Mouse (Mus musculus): ENCODE data around the gene Wfdc1. TPM values are rescaled to one million over a fixed set of nuclear protein-coding genes. Genes with fewer than 3 reads are reported as not detected.

Wfdc1 gene
- polyA plus RNA-seq (2016; fragmentation: Nextera tagmentation; extraction: Ambion mirVana): 2.4 and 3.1 TPM in 2 replicates

DNA sequence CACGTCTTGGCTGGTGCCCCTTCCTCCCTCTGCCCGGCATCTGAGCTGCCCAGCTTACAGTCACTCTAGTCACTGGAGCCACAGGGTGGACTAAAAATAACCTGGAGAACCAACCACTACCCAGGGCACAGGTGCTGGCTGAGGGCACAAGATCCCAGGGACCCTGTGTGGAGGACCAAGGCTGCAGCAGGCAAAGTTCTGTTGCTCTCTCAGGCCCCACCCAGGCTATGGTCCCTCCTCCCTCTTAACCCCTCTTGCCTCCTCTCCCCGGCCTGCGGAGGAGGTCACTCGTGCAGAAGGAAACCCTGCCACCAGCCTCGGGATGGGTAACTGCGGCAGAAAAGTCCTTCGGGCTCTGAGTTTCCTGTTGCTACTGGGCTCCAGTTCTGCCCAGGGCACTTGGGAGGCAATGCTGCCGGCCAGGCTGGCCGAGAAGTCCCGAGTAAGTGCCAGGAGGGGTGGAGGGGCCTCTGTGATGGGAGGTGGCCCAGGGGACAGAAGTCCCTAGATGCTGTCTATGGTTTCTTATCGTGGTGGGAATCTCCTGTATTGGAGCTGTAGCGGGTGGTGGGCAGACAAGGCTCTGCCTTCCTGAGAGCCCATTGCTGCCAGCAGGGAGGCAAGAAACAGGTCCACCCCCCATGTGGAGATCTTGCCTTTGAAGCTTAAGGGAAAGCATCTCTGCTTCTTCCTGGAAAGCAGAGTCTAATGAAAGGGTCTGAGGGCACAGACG lies at the start of gene Wfdc1:
TSS of gene Wfdc1 (plus strand) at position 147 of the 733 bp plus-strand sequence.
- H3K9ac ChIP-seq (replicated peaks): no peak within 1 kb of the TSS
- 0 out of 2 replicates have a peak within 1 kb of the TSS, but pooled peaks have one; percentile 2 for H3K4me2 ChIP-seq (replicated peaks)
- peaks cover 21% of the 10 kb centered on the region for H3K4me1 ChIP-seq
- ATAC-seq (ENCODE audit: low FRiP score, low read depth): no peak
- peaks cover 22% of the 10 kb centered on the region for H3K27me3 ChIP-seq
- 0 out of 2 replicates have a peak within 1 kb of the TSS, but pooled peaks have one; percentile 35 for H3K27ac ChIP-seq (replicated peaks)
- no peak within 1 kb of the TSS for H3K4me3 ChIP-seq
- no peaks in the 10 kb centered on the region for H3K9me3 ChIP-seq
- WGBS: 14% methylated on average over 14 of the region's 14 CpGs
- H3K36me3 ChIP-seq: no peaks in the 10 kb centered on the region

DNA sequence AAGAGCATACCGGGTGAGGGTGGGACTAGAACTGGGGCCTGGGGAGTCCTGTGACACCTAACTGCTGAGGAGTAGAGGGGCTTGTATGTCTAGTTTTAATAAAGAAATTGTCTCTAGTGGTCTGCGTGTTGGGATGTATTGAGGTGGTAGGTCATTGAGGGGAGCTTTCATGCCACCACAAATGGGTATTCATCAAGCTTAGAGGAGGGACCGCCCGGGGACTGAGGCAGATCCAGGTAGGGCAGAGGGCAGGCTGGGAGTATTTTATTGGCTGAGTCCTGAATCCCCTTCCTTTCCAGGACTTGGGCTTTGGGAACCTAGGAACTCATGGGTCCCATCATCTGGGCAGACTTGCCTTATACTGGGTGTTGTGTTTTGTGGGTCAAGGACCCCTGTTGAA lies 49.4 kb upstream of the Wfdc1 start:
- Histone ChIP-seq H3K4me3 (no peak overlapping the region), H3K4me1 (no peaks in the 10 kb centered on the region), H3K9ac (replicated peaks) (no peak overlapping the region), H3K4me2 (replicated peaks) (no peak overlapping the region), H3K27ac (replicated peaks) (no peak overlapping the region), H3K27me3 (no peaks in the 10 kb centered on the region), H3K36me3 (no peaks in the 10 kb centered on the region), H3K9me3 (no peaks in the 10 kb centered on the region)
- WGBS: 91% methylated on average over 4 of the region's 4 CpGs
- no peak for ATAC-seq (ENCODE audit: low FRiP score, low read depth)

DNA sequence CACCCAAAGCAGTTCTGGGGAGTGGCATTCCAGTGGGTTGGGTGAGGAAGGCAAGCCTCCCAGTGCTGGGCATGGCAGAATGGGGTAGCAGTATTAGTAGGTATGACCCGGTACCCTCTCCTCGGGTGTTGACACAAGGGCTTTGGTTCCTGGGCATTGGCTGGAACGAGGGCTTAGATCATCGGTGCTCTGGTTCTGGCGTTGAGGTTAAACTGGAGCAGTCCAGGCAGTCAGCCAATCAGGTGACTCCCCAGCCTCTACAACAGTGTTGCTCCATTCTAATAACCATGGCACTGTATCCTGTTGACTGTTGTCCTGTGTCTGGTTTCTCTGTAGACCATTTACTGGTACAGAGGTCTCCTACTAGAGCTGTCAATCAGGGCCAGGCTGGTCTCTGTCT lies 48.6 kb upstream of the Wfdc1 start:
- 0 out of 2 replicates have a peak, but pooled peaks cover 3% of the 10 kb centered on the region for H3K4me1 ChIP-seq
- H3K4me3 ChIP-seq: no peak overlapping the region
- no peak overlapping the region for H3K4me2 ChIP-seq (replicated peaks)
- H3K27ac ChIP-seq (replicated peaks): no peak overlapping the region
- no peak overlapping the region for H3K9ac ChIP-seq (replicated peaks)
- ATAC-seq (ENCODE audit: low FRiP score, low read depth): no peak
- H3K9me3 ChIP-seq: no peaks in the 10 kb centered on the region
- no peaks in the 10 kb centered on the region for H3K27me3 ChIP-seq
- 90% methylated on average over 5 of the region's 5 CpGs for WGBS
- H3K36me3 ChIP-seq: no peaks in the 10 kb centered on the region

DNA sequence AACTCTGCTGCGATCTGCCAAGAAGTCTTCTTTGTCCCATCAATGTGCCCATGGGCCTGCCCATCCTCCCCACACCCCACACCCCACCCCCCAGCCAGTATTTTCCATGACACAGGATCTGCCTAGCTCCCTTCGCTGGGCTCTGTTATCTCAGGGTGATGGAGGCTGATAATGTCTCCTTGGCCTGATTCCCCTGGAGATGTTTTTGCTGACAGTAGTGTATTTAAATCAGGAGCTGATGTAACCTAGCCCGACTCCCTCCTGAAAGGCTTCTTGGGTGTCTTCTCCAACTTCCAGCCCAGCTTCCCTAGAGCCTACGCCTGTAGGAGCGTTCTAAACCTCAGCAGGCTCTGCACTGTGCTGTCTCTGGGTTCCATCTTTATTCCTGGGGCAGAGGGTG lies 47.3 kb upstream of the Wfdc1 start:
- 0 out of 2 replicates have a peak, but pooled peaks cover 3% of the 10 kb centered on the region for H3K4me1 ChIP-seq
- no peak overlapping the region for H3K9ac ChIP-seq (replicated peaks)
- no peak overlapping the region for H3K4me2 ChIP-seq (replicated peaks)
- no peak overlapping the region for H3K4me3 ChIP-seq
- 79% methylated on average over 5 of the region's 5 CpGs for WGBS
- H3K27ac ChIP-seq (replicated peaks): no peak overlapping the region
- no peaks in the 10 kb centered on the region for H3K27me3 ChIP-seq
- no peaks in the 10 kb centered on the region for H3K9me3 ChIP-seq
- no peaks in the 10 kb centered on the region for H3K36me3 ChIP-seq
- ATAC-seq (ENCODE audit: low FRiP score, low read depth): no peak

DNA sequence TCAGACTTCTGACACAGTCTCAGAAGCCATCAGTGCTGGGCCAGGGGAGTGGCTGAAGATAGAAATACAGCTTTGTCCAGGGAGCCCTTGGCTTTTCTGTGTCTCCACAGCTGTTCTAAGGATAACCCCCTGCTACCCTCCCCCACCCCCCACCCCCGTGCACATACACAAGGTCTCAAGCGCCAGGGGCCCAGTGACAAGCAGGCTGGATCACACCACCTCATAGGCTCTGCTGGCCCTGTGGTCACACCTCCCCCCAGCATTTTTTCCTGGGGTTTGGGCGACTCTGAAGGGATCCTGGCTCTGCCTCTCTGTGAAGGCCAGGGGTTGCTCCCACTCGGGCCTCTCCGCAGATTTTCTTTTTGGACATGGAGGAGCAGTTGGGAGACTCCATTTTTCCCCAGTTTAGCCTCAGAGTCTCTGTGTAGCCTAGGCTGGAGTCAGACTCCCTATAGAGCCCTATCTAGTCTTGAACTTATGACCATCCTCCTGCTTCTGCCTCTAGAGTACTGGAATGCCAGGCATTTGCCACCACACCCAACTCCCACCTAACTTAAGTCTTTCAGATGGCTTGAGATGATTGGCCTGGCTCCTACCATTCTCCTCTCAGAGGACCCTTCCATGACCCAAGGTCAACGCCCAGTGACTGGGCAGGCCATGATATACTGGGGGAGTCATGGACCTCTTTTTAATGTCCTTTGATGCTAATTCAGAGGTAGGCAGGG lies 45.9 kb upstream of the Wfdc1 start:
- Histone ChIP-seq H3K4me3 (no peak overlapping the region), H3K27me3 (no peaks in the 10 kb centered on the region), H3K9me3 (no peaks in the 10 kb centered on the region), H3K4me1 (0 out of 2 replicates have a peak, but pooled peaks cover 3% of the 10 kb centered on the region), H3K27ac (replicated peaks) (no peak overlapping the region), H3K9ac (replicated peaks) (no peak overlapping the region), H3K4me2 (replicated peaks) (no peak overlapping the region), H3K36me3 (no peaks in the 10 kb centered on the region)
- no peak for ATAC-seq (ENCODE audit: low FRiP score, low read depth)
- 78% methylated on average over 6 of the region's 6 CpGs for WGBS

DNA sequence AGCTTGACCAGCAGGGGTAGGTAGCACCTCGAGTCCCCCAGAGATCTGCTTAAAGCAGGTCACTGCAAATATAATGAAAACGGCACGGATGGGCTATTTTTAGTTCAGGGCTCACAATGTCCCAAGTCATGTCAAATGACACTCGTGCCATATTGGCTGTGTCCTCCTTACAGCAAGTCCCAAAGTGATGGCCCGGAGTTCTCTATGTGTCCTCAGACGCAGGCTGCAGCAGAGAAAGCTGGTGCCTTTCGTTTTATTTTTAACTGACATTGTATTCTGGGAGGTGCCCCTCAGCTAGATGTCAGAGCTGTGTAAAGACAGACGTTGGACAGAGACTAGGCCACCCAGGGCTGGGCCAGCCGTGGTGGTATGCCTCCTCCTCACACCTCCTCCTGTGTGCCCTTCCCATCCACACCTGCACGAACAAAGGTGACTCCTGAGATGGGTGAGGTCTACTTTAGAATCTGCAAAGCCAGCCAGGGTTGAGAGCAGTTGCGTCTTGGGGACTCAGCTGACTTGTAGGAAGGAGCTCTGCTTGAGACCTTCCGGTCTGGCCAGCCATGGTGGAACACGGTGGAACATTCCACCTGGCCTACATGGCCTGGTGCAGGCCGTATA lies 45.2 kb upstream of the Wfdc1 start:
- ATAC-seq (ENCODE audit: low FRiP score, low read depth): no peak
- H3K4me3 ChIP-seq: no peak overlapping the region
- no peak overlapping the region for H3K9ac ChIP-seq (replicated peaks)
- no peaks in the 10 kb centered on the region for H3K36me3 ChIP-seq
- 0 out of 2 replicates have a peak, but pooled peaks cover 3% of the 10 kb centered on the region for H3K4me1 ChIP-seq
- H3K27me3 ChIP-seq: no peaks in the 10 kb centered on the region
- no peak overlapping the region for H3K27ac ChIP-seq (replicated peaks)
- 91% methylated on average over 14 of the region's 14 CpGs for WGBS
- no peak overlapping the region for H3K4me2 ChIP-seq (replicated peaks)
- H3K9me3 ChIP-seq: no peaks in the 10 kb centered on the region

DNA sequence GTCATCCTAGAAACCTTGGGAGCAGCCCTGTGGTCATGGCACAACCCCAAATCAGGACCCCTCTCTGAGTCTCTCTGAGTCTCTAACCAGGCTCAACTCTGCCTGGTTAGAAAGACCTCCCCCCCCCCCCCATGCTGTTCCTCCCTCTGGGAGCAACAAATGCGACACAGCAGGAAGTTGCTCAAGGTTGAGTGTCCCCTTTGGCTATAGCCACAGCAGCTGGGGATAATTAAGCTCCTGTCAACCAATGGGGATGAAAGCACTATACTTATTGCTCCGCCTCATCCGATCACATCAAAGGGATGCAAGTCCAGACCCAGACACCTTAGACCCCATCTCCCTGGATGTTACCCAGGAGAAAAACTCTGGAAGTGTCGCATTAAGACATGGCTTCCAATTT lies 43.6 kb upstream of the Wfdc1 start:
- H3K9me3 ChIP-seq: no peaks in the 10 kb centered on the region
- no peak overlapping the region for H3K9ac ChIP-seq (replicated peaks)
- WGBS: 58% methylated on average over 4 of the region's 4 CpGs
- H3K27ac ChIP-seq (replicated peaks): no peak overlapping the region
- 0 out of 2 replicates have a peak, but pooled peaks cover 4% of the 10 kb centered on the region for H3K4me1 ChIP-seq
- no peak overlapping the region for H3K4me2 ChIP-seq (replicated peaks)
- no peak for ATAC-seq (ENCODE audit: low FRiP score, low read depth)
- H3K27me3 ChIP-seq: no peaks in the 10 kb centered on the region
- H3K36me3 ChIP-seq: no peaks in the 10 kb centered on the region
- no peak overlapping the region for H3K4me3 ChIP-seq

DNA sequence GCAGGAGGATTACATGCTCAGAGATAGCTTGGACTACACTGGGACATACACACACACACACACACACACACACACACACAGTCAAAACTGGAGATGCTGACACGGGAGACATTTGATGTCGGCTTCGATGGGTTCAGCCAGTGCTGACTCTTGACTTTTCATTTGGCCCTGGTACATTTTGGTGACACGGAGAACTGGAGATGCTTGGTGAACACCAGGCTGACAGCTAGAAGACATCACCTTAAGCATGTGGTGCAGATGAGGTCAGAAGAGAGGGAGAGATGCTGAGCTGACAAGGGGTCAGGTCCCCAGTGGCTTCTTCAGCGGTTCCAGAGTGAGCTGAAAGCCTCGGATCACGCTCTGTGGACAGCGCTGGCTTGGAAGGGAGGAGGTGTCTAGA lies 43.1 kb upstream of the Wfdc1 start:
- H3K4me3 ChIP-seq: no peak overlapping the region
- no peak overlapping the region for H3K9ac ChIP-seq (replicated peaks)
- H3K4me2 ChIP-seq (replicated peaks): no peak overlapping the region
- no peaks in the 10 kb centered on the region for H3K9me3 ChIP-seq
- no peak overlapping the region for H3K27ac ChIP-seq (replicated peaks)
- H3K27me3 ChIP-seq: no peaks in the 10 kb centered on the region
- 0 out of 2 replicates have a peak, but pooled peaks cover 8% of the 10 kb centered on the region for H3K4me1 ChIP-seq
- H3K36me3 ChIP-seq: no peaks in the 10 kb centered on the region
- no peak for ATAC-seq (ENCODE audit: low FRiP score, low read depth)
- WGBS: 89% methylated on average over 8 of the region's 8 CpGs

DNA sequence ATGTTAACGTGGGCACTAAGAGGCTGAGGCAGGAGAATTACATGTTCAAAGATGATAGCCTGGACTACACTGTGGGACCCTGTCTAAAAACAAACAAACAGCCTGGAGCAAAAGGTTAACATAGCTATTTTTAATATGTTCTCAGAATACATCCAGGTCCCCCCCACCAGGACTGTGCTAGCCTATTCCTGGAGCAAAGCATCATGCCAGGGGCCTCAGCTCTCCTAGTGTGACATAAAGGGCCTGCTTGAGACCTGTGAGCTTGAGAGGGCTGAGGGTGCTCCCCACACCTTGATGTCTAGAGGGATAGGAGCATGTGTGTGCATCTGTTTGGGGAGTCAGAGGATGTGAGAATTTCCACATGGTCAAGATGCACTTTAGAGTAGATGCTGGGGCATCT lies 42.4 kb upstream of the Wfdc1 start:
- Histone ChIP-seq H3K27ac (replicated peaks) (no peak overlapping the region), H3K9me3 (no peaks in the 10 kb centered on the region), H3K9ac (replicated peaks) (no peak overlapping the region), H3K36me3 (no peaks in the 10 kb centered on the region), H3K4me1 (0 out of 2 replicates have a peak, but pooled peaks cover 9% of the 10 kb centered on the region), H3K27me3 (no peaks in the 10 kb centered on the region), H3K4me2 (replicated peaks) (no peak overlapping the region), H3K4me3 (no peak overlapping the region)
- ATAC-seq (ENCODE audit: low FRiP score, low read depth): no peak
- WGBS: 83% methylated on average over 1 of the region's 1 CpGs

DNA sequence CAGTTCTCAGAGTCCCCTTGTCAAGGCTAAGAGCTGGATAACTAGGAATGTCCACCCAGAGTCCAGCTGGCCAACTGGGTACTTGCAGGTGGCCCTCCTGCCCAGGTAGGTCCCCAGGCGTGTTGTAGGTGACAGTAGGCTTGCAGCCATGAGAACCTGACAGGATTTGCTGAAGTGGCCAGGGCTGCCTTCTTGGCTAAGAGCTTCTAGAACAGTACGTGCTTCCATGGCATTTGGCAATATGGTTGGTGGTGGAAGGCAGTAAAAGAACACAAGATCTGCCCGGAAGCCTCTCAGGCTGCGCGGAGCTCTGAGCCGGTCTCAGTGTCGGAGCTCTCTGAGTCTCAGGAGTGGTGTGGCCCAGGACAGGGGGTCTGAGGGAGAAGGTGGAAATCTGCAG lies 41.2 kb upstream of the Wfdc1 start:
- Histone ChIP-seq H3K4me1 (0 out of 2 replicates have a peak, but pooled peaks cover 9% of the 10 kb centered on the region), H3K27ac (replicated peaks) (no peak overlapping the region), H3K4me3 (no peak overlapping the region), H3K36me3 (no peaks in the 10 kb centered on the region), H3K4me2 (replicated peaks) (no peak overlapping the region), H3K9ac (replicated peaks) (no peak overlapping the region), H3K27me3 (no peaks in the 10 kb centered on the region), H3K9me3 (no peaks in the 10 kb centered on the region)
- ATAC-seq (ENCODE audit: low FRiP score, low read depth): no peak
- 89% methylated on average over 7 of the region's 7 CpGs for WGBS

DNA sequence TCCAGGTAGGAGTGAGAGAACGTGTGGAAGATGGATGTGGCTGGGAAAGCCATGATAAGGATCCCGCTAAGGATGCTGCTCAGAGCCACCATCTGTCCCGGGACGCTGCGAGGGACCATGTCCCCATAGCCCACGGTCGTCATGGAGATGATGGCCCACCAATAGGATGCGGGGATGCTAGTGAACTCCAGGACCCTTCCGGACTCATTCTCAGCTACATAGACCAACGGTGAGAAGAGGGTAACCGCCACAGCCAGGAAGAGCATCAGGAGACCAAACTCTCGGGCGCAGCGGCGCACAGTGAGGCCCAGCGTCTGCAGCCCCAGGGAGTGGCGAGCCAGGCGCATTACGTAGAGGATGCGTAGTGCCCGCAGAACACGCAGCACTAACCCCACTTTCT lies 40.4 kb upstream of the Wfdc1 start:
- Histone ChIP-seq H3K4me1 (peaks cover 13% of the 10 kb centered on the region; the same call in 1 of the 2 replicates), H3K27ac (replicated peaks) (no peak overlapping the region), H3K4me2 (replicated peaks) (no peak overlapping the region), H3K36me3 (no peaks in the 10 kb centered on the region), H3K27me3 (no peaks in the 10 kb centered on the region), H3K9ac (replicated peaks) (no peak overlapping the region), H3K9me3 (no peaks in the 10 kb centered on the region), H3K4me3 (no peak overlapping the region)
- WGBS: 84% methylated on average over 22 of the region's 22 CpGs
- ATAC-seq (ENCODE audit: low FRiP score, low read depth): no peak

DNA sequence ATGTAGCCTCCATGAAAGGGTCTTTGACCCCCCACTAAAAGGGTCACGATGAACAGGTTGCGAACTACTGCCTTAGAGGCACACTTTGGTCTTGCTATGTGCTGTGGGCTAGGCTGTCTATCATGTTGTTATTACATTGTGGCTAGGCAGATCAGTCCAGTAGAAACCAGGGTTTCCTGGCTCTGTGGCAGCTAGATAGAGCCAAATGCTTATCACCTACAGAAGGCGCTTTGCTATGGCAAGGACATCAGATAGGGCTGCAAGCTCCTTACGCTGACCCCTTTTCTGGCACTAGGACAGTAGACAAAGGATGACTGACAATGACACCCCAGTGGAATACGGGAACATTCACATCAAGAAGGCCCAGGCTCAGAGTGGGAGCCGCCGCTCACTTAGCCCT lies 39.0 kb upstream of the Wfdc1 start:
- Histone ChIP-seq H3K4me3 (no peak overlapping the region), H3K27me3 (no peaks in the 10 kb centered on the region), H3K36me3 (no peaks in the 10 kb centered on the region), H3K4me1 (peaks cover 19% of the 10 kb centered on the region; the same call in 1 of the 2 replicates), H3K4me2 (replicated peaks) (no peak overlapping the region), H3K9ac (replicated peaks) (no peak overlapping the region), H3K27ac (replicated peaks) (no peak overlapping the region), H3K9me3 (no peaks in the 10 kb centered on the region)
- no peak for ATAC-seq (ENCODE audit: low FRiP score, low read depth)
- 86% methylated on average over 7 of the region's 7 CpGs for WGBS
